Mouse (Mus musculus) neural tube, embryonic 15.5 days (tissue): Measurements from ENCODE around the gene Stxbp5l. TPM values are rescaled to one million over a fixed set of nuclear protein-coding genes. Genes with fewer than 3 reads are reported as not detected.
A peak's percentile ranks its signal among the peaks of the same experiment; 100 is the strongest.

Experiments used
- ATAC-seq: fragments of 200-750 bp; cut with Nextera tagmentation; 2 replicates; pipeline ENCODE4 v1.8.0; 2017; ENCODE audit warnings: mild to moderate bottlenecking, moderate TSS enrichment, moderate library complexity; ENCODE audit not compliant: low FRiP score
- H3K27ac ChIP-seq: fragments of 300-500 bp; sonication (generic); replicated peaks from 2 replicates; pipeline ENCODE4 v1.5.1; 2015; ENCODE audit warnings: mild to moderate bottlenecking, inconsistent platforms
- H3K27me3 ChIP-seq: fragments of 300-500 bp; sonication (generic); replicated peaks from 2 replicates; pipeline ENCODE4 v1.6.1; 2015; ENCODE audit warnings: inconsistent platforms
- H3K36me3 ChIP-seq: fragments of 300-500 bp; sonication (generic); 2 replicates; pipeline ENCODE4 v1.6.1; 2015; ENCODE audit warnings: inconsistent platforms
- H3K4me1 ChIP-seq: fragments of 300-500 bp; sonication (generic); 2 replicates; pipeline ENCODE4 v1.6.1; 2015; ENCODE audit warnings: inconsistent platforms
- H3K4me2 ChIP-seq: fragments of 300-500 bp; sonication (generic); 2 replicates; pipeline ENCODE4 v1.6.1; 2015; ENCODE audit warnings: inconsistent platforms, mild to moderate bottlenecking, moderate library complexity
- H3K4me3 ChIP-seq: fragments of 300-500 bp; sonication (generic); replicated peaks from 2 replicates; pipeline ENCODE4 v1.5.1; 2015; ENCODE audit warnings: mild to moderate bottlenecking, inconsistent platforms
- H3K9ac ChIP-seq: fragments of 300-500 bp; sonication (generic); replicated peaks from 2 replicates; pipeline ENCODE4 v1.6.1; 2015; ENCODE audit warnings: mild to moderate bottlenecking, inconsistent platforms
- H3K9me3 ChIP-seq: fragments of 300-500 bp; sonication (generic); replicated peaks from 2 replicates; pipeline ENCODE4 v1.6.1; 2016; ENCODE audit warnings: inconsistent platforms
- WGBS: fragments of 180-500 bp; shearing (Covaris S2); methylation state at CpG from one replicate; pipeline ENCODE4 v1.1.7; 2015; ENCODE audit warnings: mixed read lengths; 5-methylcytosine and 5-hydroxymethylcytosine counted together
- polyA plus RNA-seq: library from polyadenylated mRNA; unstranded; fragments of >200 nt; fragmentation: Nextera tagmentation; extraction: Ambion mirVana; gene quantifications from 2 replicates; pipeline ENCODE4 v1.2.1, GENCODE M21; 2015

Gene Stxbp5l
- 15.5 and 17.7 TPM in 2 replicates for polyA plus RNA-seq

- no peaks in the 10 kb centered on the region for H3K9me3 ChIP-seq
- peak within 1 kb of the TSS; percentile 58 for H3K4me3 ChIP-seq
- H3K36me3 ChIP-seq = no peaks in the 10 kb centered on the region
- WGBS = 0% methylated on average over 31 of the region's 33 CpGs
- H3K27me3 ChIP-seq = no peaks in the 10 kb centered on the region
- peaks cover 13% of the 10 kb centered on the region for H3K4me1 ChIP-seq
- H3K27ac ChIP-seq = peak within 1 kb of the TSS; percentile 54
- peak within 1 kb of the TSS; percentile 59 for H3K9ac ChIP-seq
- peak; percentile 96 for ATAC-seq
- H3K4me2 ChIP-seq = peak within 1 kb of the TSS; percentile 72
These were observed at the start of gene Stxbp5l for GRCm38 (mm10) chr16:37384821-37385344. Gene Stxbp5l (minus strand): TSS chr16:37384962.

- 70% methylated on average over 5 of the region's 5 CpGs for WGBS
- no peak overlapping the region for H3K4me2 ChIP-seq
- H3K27me3 ChIP-seq = no peaks in the 10 kb centered on the region
- ATAC-seq = no peak
- H3K9me3 ChIP-seq = no peaks in the 10 kb centered on the region
- H3K36me3 ChIP-seq = no peaks in the 10 kb centered on the region
- no peak overlapping the region for H3K9ac ChIP-seq
- H3K4me1 ChIP-seq = no peaks in the 10 kb centered on the region
- no peak overlapping the region for H3K4me3 ChIP-seq
- no peak overlapping the region for H3K27ac ChIP-seq
These were observed 48.8 kb upstream of the Stxbp5l start for GRCm38 (mm10) chr16:37433418-37434204.

GRCm38 (mm10) chr16:37425434-37425833, 40.7 kb upstream of the Stxbp5l start:
- WGBS = 92% methylated on average over 1 of the region's 1 CpGs
- Histone ChIP-seq H3K4me2 (no peak overlapping the region), H3K36me3 (no peaks in the 10 kb centered on the region), H3K27me3 (no peaks in the 10 kb centered on the region), H3K4me1 (no peaks in the 10 kb centered on the region), H3K9me3 (no peaks in the 10 kb centered on the region), H3K27ac (no peak overlapping the region), H3K4me3 (no peak overlapping the region), H3K9ac (no peak overlapping the region)
- no peak for ATAC-seq

GRCm38 (mm10) chr16:37422874-37423273, 38.1 kb upstream of the Stxbp5l start:
- Histone ChIP-seq H3K4me1 (no peaks in the 10 kb centered on the region), H3K4me2 (no peak overlapping the region), H3K27me3 (no peaks in the 10 kb centered on the region), H3K4me3 (no peak overlapping the region), H3K36me3 (no peaks in the 10 kb centered on the region), H3K27ac (no peak overlapping the region), H3K9ac (no peak overlapping the region), H3K9me3 (no peaks in the 10 kb centered on the region)
- ATAC-seq = no peak
- 77% methylated on average over 5 of the region's 5 CpGs for WGBS

- Histone ChIP-seq H3K27me3 (no peaks in the 10 kb centered on the region), H3K36me3 (no peaks in the 10 kb centered on the region), H3K9me3 (no peaks in the 10 kb centered on the region), H3K27ac (no peak overlapping the region), H3K4me3 (no peak overlapping the region), H3K4me1 (no peaks in the 10 kb centered on the region), H3K4me2 (no peak overlapping the region), H3K9ac (no peak overlapping the region)
- WGBS = 92% methylated on average over 3 of the region's 3 CpGs
- no peak for ATAC-seq
These were observed 37.1 kb upstream of the Stxbp5l start for GRCm38 (mm10) chr16:37421851-37422250.

GRCm38 (mm10) chr16:37420512-37420911, 35.8 kb upstream of the Stxbp5l start:
- no peak overlapping the region for H3K27ac ChIP-seq
- H3K9me3 ChIP-seq = no peaks in the 10 kb centered on the region
- no peaks in the 10 kb centered on the region for H3K27me3 ChIP-seq
- no peak overlapping the region for H3K9ac ChIP-seq
- no peak for ATAC-seq
- 95% methylated on average over 2 of the region's 2 CpGs for WGBS
- H3K4me1 ChIP-seq = no peaks in the 10 kb centered on the region
- H3K4me2 ChIP-seq = no peak overlapping the region
- no peaks in the 10 kb centered on the region for H3K36me3 ChIP-seq
- H3K4me3 ChIP-seq = no peak overlapping the region

- H3K4me2 ChIP-seq = no peak overlapping the region
- no peaks in the 10 kb centered on the region for H3K9me3 ChIP-seq
- H3K27ac ChIP-seq = no peak overlapping the region
- no peak overlapping the region for H3K9ac ChIP-seq
- WGBS = 73% methylated on average over 4 of the region's 4 CpGs
- H3K27me3 ChIP-seq = no peaks in the 10 kb centered on the region
- ATAC-seq = no peak
- H3K4me3 ChIP-seq = no peak overlapping the region
- no peaks in the 10 kb centered on the region for H3K4me1 ChIP-seq
- no peaks in the 10 kb centered on the region for H3K36me3 ChIP-seq
These were observed 20.8 kb upstream of the Stxbp5l start for GRCm38 (mm10) chr16:37405536-37405935.

GRCm38 (mm10) chr16:37404922-37405321, 20.2 kb upstream of the Stxbp5l start:
- no peak overlapping the region for H3K4me3 ChIP-seq
- no peak for ATAC-seq
- H3K4me1 ChIP-seq = no peaks in the 10 kb centered on the region
- no peaks in the 10 kb centered on the region for H3K9me3 ChIP-seq
- no peak overlapping the region for H3K9ac ChIP-seq
- H3K27me3 ChIP-seq = no peaks in the 10 kb centered on the region
- no peak overlapping the region for H3K27ac ChIP-seq
- 58% methylated on average over 1 of the region's 1 CpGs for WGBS
- H3K4me2 ChIP-seq = no peak overlapping the region
- H3K36me3 ChIP-seq = no peaks in the 10 kb centered on the region

- H3K4me2 ChIP-seq = no peak overlapping the region
- H3K9ac ChIP-seq = no peak overlapping the region
- H3K36me3 ChIP-seq = no peaks in the 10 kb centered on the region
- peaks cover 4% of the 10 kb centered on the region; the same call in 1 of the 2 replicates for H3K4me1 ChIP-seq
- H3K27ac ChIP-seq = no peak overlapping the region
- H3K27me3 ChIP-seq = no peaks in the 10 kb centered on the region
- no peaks in the 10 kb centered on the region for H3K9me3 ChIP-seq
- ATAC-seq = no peak
- H3K4me3 ChIP-seq = no peak overlapping the region
These were observed 5.2 kb upstream of the Stxbp5l start for GRCm38 (mm10) chr16:37389964-37390363.

GRCm38 (mm10) chr16:37389201-37389905, 4.6 kb upstream of the Stxbp5l start:
- Histone ChIP-seq H3K4me1 (peaks cover 4% of the 10 kb centered on the region; the same call in 1 of the 2 replicates), H3K4me2 (no peak overlapping the region), H3K36me3 (no peaks in the 10 kb centered on the region), H3K27ac (no peak overlapping the region), H3K4me3 (no peak overlapping the region), H3K9me3 (no peaks in the 10 kb centered on the region), H3K27me3 (no peaks in the 10 kb centered on the region), H3K9ac (no peak overlapping the region)
- ATAC-seq = no peak
- WGBS = 59% methylated on average over 4 of the region's 4 CpGs

GRCm38 (mm10) chr16:37384369-37384768, 393 bp downstream of the Stxbp5l start:
- Histone ChIP-seq H3K27ac (peak overlapping the region; percentile 54), H3K4me3 (peak overlapping the region; percentile 58), H3K9ac (peak overlapping the region; percentile 59), H3K9me3 (no peaks in the 10 kb centered on the region), H3K27me3 (no peaks in the 10 kb centered on the region), H3K36me3 (no peaks in the 10 kb centered on the region), H3K4me1 (peaks cover 13% of the 10 kb centered on the region), H3K4me2 (peak overlapping the region; percentile 72)
- peak; percentile 91 for ATAC-seq
- 0% methylated on average over 28 of the region's 30 CpGs for WGBS

GRCm38 (mm10) chr16:37383426-37383825, 1.3 kb downstream of the Stxbp5l start:
- ATAC-seq = no peak
- H3K27me3 ChIP-seq = no peaks in the 10 kb centered on the region
- H3K4me1 ChIP-seq = peaks cover 13% of the 10 kb centered on the region
- H3K36me3 ChIP-seq = no peaks in the 10 kb centered on the region
- peak overlapping the region; percentile 59; the same call in 1 of the 2 replicates for H3K9ac ChIP-seq
- H3K4me3 ChIP-seq = peak overlapping the region; percentile 58
- 50% methylated on average over 4 of the region's 4 CpGs for WGBS
- no peak overlapping the region for H3K27ac ChIP-seq
- H3K4me2 ChIP-seq = peak overlapping the region; percentile 72
- no peaks in the 10 kb centered on the region for H3K9me3 ChIP-seq
